Mouse (Mus musculus) embryonic facial prominence, embryonic 11.5 days (tissue): ENCODE results near the gene Calhm3. TPM values are rescaled to one million over a fixed set of nuclear protein-coding genes. Genes with fewer than 3 reads are reported as not detected.
A peak's percentile ranks its signal among the peaks of the same experiment; 100 is the strongest.

Experiments used
- ATAC-seq: fragments of 200-750 bp; cut with Nextera tagmentation; replicated peaks from 2 replicates; pipeline ENCODE4 v1.8.0; 2017; ENCODE audit warnings: low read depth; ENCODE audit not compliant: insufficient number of reproducible peaks, low FRiP score, low TSS enrichment
- DNase-seq: peaks from one replicate; pipeline ENCODE4 v3.0.0-alpha.2; 2015; ENCODE audit warnings: low spot score
- H3K27ac ChIP-seq: fragments of 300-500 bp; sonication (generic); replicated peaks from 2 replicates; pipeline ENCODE4 v1.5.1; 2014; ENCODE audit warnings: mild to moderate bottlenecking, low read depth, low read length, control low read depth
- H3K27me3 ChIP-seq: fragments of 300-500 bp; sonication (generic); 2 replicates; pipeline ENCODE4 v1.6.1; 2014; ENCODE audit warnings: mild to moderate bottlenecking, low read length, moderate library complexity, mixed read lengths; ENCODE audit not compliant: control insufficient read depth, insufficient read depth
- H3K36me3 ChIP-seq: fragments of 300-500 bp; sonication (generic); replicated peaks from 2 replicates; pipeline ENCODE4 v1.6.1; 2014; ENCODE audit warnings: low read depth, mild to moderate bottlenecking, low read length, moderate library complexity, mixed read lengths; ENCODE audit not compliant: control insufficient read depth, insufficient read depth
- H3K4me1 ChIP-seq: fragments of 300-500 bp; sonication (generic); 2 replicates; pipeline ENCODE4 v1.6.1; 2014; ENCODE audit warnings: low read length, mixed read lengths; ENCODE audit not compliant: control insufficient read depth, insufficient read depth
- H3K4me2 ChIP-seq: fragments of 300-500 bp; sonication (generic); 2 replicates; pipeline ENCODE4 v1.6.1; 2014; ENCODE audit warnings: low read depth, mild to moderate bottlenecking, control low read depth, low read length, moderate library complexity
- H3K4me3 ChIP-seq: fragments of 300-500 bp; sonication (generic); 2 replicates; pipeline ENCODE4 v1.5.1; 2014; ENCODE audit warnings: low read depth, low read length, control low read depth
- H3K9ac ChIP-seq: fragments of 300-500 bp; sonication (generic); replicated peaks from 2 replicates; pipeline ENCODE4 v1.6.1; 2014; ENCODE audit warnings: mild to moderate bottlenecking, control low read depth, low read length
- H3K9me3 ChIP-seq: fragments of 300-500 bp; sonication (generic); replicated peaks from 2 replicates; pipeline ENCODE4 v1.6.1; 2016; ENCODE audit warnings: mild to moderate bottlenecking, low read length, inconsistent platforms, mixed read lengths; ENCODE audit not compliant: control insufficient read depth
- WGBS: fragments of 180-500 bp; shearing (Covaris S2); extraction: QIAGEN DNeasy Blood & Tissue Kit; methylation state at CpG from one replicate; pipeline ENCODE4 v1.1.7; 2014; 5-methylcytosine and 5-hydroxymethylcytosine counted together
- polyA plus RNA-seq: library from polyadenylated mRNA; unstranded; fragments of >200 nt; fragmentation: Nextera tagmentation; extraction: Ambion mirVana; gene quantifications from 2 replicates; pipeline ENCODE4 v1.2.1, GENCODE M21; 2014

Gene Calhm3
- polyA plus RNA-seq, 1 experiment from 2014 or later: not detected

GRCm38 (mm10) chr19:47163176-47163744, 5.7 kb upstream of the Calhm3 start:
- Histone ChIP-seq H3K27ac (no peak overlapping the region), H3K36me3 (no peaks in the 10 kb centered on the region), H3K4me1 (no peaks in the 10 kb centered on the region), H3K4me2 (no peak overlapping the region), H3K9ac (no peak overlapping the region), H3K9me3 (no peaks in the 10 kb centered on the region), H3K4me3 (no peak overlapping the region), H3K27me3 (no peaks in the 10 kb centered on the region)
- ATAC-seq: no peak
- DNase-seq: no peak
- WGBS: 92% methylated on average over 6 of the region's 6 CpGs

GRCm38 (mm10) chr19:47161669-47162068, 4.1 kb upstream of the Calhm3 start:
- DNase-seq: no peak
- ATAC-seq: no peak
- Histone ChIP-seq H3K4me1 (no peaks in the 10 kb centered on the region), H3K4me2 (no peak overlapping the region), H3K9me3 (no peaks in the 10 kb centered on the region), H3K36me3 (no peaks in the 10 kb centered on the region), H3K27me3 (no peaks in the 10 kb centered on the region), H3K27ac (no peak overlapping the region), H3K4me3 (no peak overlapping the region), H3K9ac (no peak overlapping the region)
- WGBS: 55% methylated on average over 4 of the region's 4 CpGs

- no peaks in the 10 kb centered on the region for H3K27me3 ChIP-seq
- ATAC-seq (no peak), DNase-seq (no peak)
- H3K27ac ChIP-seq: no peak overlapping the region
- no peaks in the 10 kb centered on the region for H3K4me1 ChIP-seq
- WGBS: 89% methylated on average over 7 of the region's 7 CpGs
- no peaks in the 10 kb centered on the region for H3K9me3 ChIP-seq
- H3K9ac ChIP-seq: no peak overlapping the region
- H3K4me3 ChIP-seq: no peak overlapping the region
- no peak overlapping the region for H3K4me2 ChIP-seq
- no peaks in the 10 kb centered on the region for H3K36me3 ChIP-seq
Measured at GRCm38 (mm10) chr19:47153767-47154166, 3.8 kb downstream of the Calhm3 start.

GRCm38 (mm10) chr19:47152062-47152369, 5.5 kb downstream of the Calhm3 start:
- Histone ChIP-seq H3K4me3 (no peak overlapping the region), H3K36me3 (no peaks in the 10 kb centered on the region), H3K27me3 (no peaks in the 10 kb centered on the region), H3K9me3 (no peaks in the 10 kb centered on the region), H3K27ac (no peak overlapping the region), H3K4me1 (no peaks in the 10 kb centered on the region), H3K9ac (peak overlapping the region; percentile 51), H3K4me2 (peak overlapping the region; percentile 51)
- DNase-seq (no peak), ATAC-seq (peak; percentile 14; the same call in 1 of the 2 replicates)
- 44% methylated on average over 12 of the region's 12 CpGs for WGBS

GRCm38 (mm10) chr19:47151332-47152061, 6.1 kb downstream of the Calhm3 start:
- peak overlapping the region; percentile 51 for H3K4me2 ChIP-seq
- H3K27ac ChIP-seq: no peak overlapping the region
- DNase-seq: peak; percentile 15
- peak overlapping the region; percentile 51 for H3K9ac ChIP-seq
- peak overlapping the region; percentile 26 for H3K4me3 ChIP-seq
- no peaks in the 10 kb centered on the region for H3K36me3 ChIP-seq
- ATAC-seq: peak; percentile 23; the same call in 1 of the 2 replicates
- no peaks in the 10 kb centered on the region for H3K9me3 ChIP-seq
- no peaks in the 10 kb centered on the region for H3K27me3 ChIP-seq
- H3K4me1 ChIP-seq: no peaks in the 10 kb centered on the region
- WGBS: 28% methylated on average over 32 of the region's 32 CpGs

- no peak overlapping the region for H3K4me3 ChIP-seq
- no peaks in the 10 kb centered on the region for H3K9me3 ChIP-seq
- H3K27ac ChIP-seq: no peak overlapping the region
- no peak for ATAC-seq
- H3K4me2 ChIP-seq: no peak overlapping the region
- no peaks in the 10 kb centered on the region for H3K4me1 ChIP-seq
- no peaks in the 10 kb centered on the region for H3K27me3 ChIP-seq
- DNase-seq: peak; percentile 38
- no peaks in the 10 kb centered on the region for H3K36me3 ChIP-seq
- WGBS: 9% methylated on average over 4 of the region's 4 CpGs
- no peak overlapping the region for H3K9ac ChIP-seq
Measured at GRCm38 (mm10) chr19:47149854-47150253, 7.7 kb downstream of the Calhm3 start.

- 76% methylated on average over 5 of the region's 5 CpGs for WGBS
- H3K4me1 ChIP-seq: no peaks in the 10 kb centered on the region
- no peak overlapping the region for H3K4me3 ChIP-seq
- H3K4me2 ChIP-seq: no peak overlapping the region
- no peaks in the 10 kb centered on the region for H3K9me3 ChIP-seq
- no peak for DNase-seq
- H3K9ac ChIP-seq: no peak overlapping the region
- no peak overlapping the region for H3K27ac ChIP-seq
- H3K36me3 ChIP-seq: no peaks in the 10 kb centered on the region
- no peaks in the 10 kb centered on the region for H3K27me3 ChIP-seq
- ATAC-seq: no peak
Measured at GRCm38 (mm10) chr19:47148267-47148847, 9.2 kb downstream of the Calhm3 start.

- ATAC-seq (no peak), DNase-seq (no peak)
- Histone ChIP-seq H3K9ac (no peak within 1 kb of the TSS), H3K4me1 (no peaks in the 10 kb centered on the region), H3K4me2 (no peak within 1 kb of the TSS), H3K27ac (no peak within 1 kb of the TSS), H3K4me3 (no peak within 1 kb of the TSS), H3K36me3 (no peaks in the 10 kb centered on the region), H3K27me3 (no peaks in the 10 kb centered on the region), H3K9me3 (no peaks in the 10 kb centered on the region)
- WGBS: 87% methylated on average over 6 of the region's 6 CpGs
Measured at GRCm38 (mm10) chr19:47144154-47144553, 13.4 kb downstream of the Calhm3 start, which contains the start of gene Calhm1. Gene Calhm1 (minus strand): TSS chr19:47144254.
